Comparison of ENCODE assay signal across 31 mouse cellular contexts in the genomic region with DNA sequence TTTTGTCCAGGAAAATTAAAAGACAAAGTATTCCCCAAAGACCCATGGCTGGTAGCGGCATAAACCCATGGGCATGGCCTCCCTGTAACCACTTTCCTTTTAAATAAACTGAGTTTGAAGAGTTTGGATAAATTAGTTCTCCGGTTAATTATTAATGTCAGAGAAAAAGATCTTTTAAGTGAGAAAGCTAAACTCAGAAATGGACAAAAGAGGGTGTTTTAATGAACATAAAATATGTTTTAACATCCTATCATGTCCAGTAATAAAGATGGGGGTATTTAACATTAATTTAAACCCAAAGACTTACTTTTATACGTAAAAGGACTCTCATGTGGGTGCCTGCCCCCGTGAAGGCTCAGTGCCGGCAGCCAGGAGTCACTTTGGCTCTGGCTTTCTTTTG. TPM values are rescaled to one million over a fixed set of nuclear protein-coding genes. Genes with fewer than 3 reads are reported as not detected.
DNase-seq lines count a peak whose midpoint lies in the region; ATAC-seq and TF ChIP-seq lines count a peak whose summit lies in the region.
"Had no signal": no experiment of that assay in that cellular context is flagged by ENCODE, and none has a peak within 500 bp of the region (broad histone marks: within the 10 kb centered on the region; RNA-seq: fewer than 3 reads in every experiment).

Gene Hc, minus strand, starts transcription at position 101 of the 400 bp plus-strand sequence.

- H3K4me1 ChIP-seq in lung, adult 2 months (ENCODE audit: control insufficient read depth, insufficient read depth, low read length), result no peaks in the 10 kb centered on the region
- H3K4me1 ChIP-seq in liver, embryonic 12.5 days, result no peaks in the 10 kb centered on the region
- peaks cover 5% of the 10 kb centered on the region; the same call in 1 of the 2 replicates for H3K4me1 ChIP-seq in liver, postnatal 0 days (ENCODE audit: insufficient read depth)
- H3K4me1 ChIP-seq in hindbrain, embryonic 12.5 days, result no peaks in the 10 kb centered on the region
- H3K4me1 ChIP-seq: embryonic facial prominence, embryonic 10.5 days; embryonic facial prominence, embryonic 15.5 days; hindbrain, embryonic 13.5 days; limb, embryonic 10.5 days; limb, embryonic 15.5 days; neural tube, embryonic 15.5 days; stomach, embryonic 15.5 days had no signal

- no peaks in the 10 kb centered on the region for H3K36me3 ChIP-seq in liver, embryonic 12.5 days
- no peaks in the 10 kb centered on the region for H3K36me3 ChIP-seq in liver, postnatal 0 days (replicated peaks; ENCODE audit: insufficient read depth, low read length)
- H3K36me3 ChIP-seq in hindbrain, embryonic 12.5 days, result no peaks in the 10 kb centered on the region
- H3K36me3 ChIP-seq: embryonic facial prominence, embryonic 10.5 days; embryonic facial prominence, embryonic 15.5 days; G1E; hindbrain, embryonic 13.5 days; limb, embryonic 10.5 days; limb, embryonic 15.5 days; neural tube, embryonic 15.5 days; stomach, embryonic 15.5 days had no signal

- peak within 1 kb of the TSS; percentile 6; the same call in 1 of the 2 replicates for H3K4me2 ChIP-seq in liver, embryonic 12.5 days
- H3K4me2 ChIP-seq in liver, postnatal 0 days (ENCODE audit: low read depth, low read length), result peak within 1 kb of the TSS; percentile 59
- H3K4me2 ChIP-seq in hindbrain, embryonic 12.5 days (replicated peaks), result no peak within 1 kb of the TSS
- H3K4me2 ChIP-seq: embryonic facial prominence, embryonic 15.5 days; heart, embryonic 11.5 days; hindbrain, embryonic 13.5 days; limb, embryonic 15.5 days; neural tube, embryonic 15.5 days; stomach, embryonic 15.5 days had no signal

- DNase-seq in adrenal gland, postnatal 10 days, result no peak
- DNase-seq in adrenal gland, postnatal 36 days, result no peak
- DNase-seq in lung, adult 2 months, result no peak
- no peak for DNase-seq in lung, adult 18-20 months
- DNase-seq in liver, postnatal 0 days, result no peak
- DNase-seq: adrenal gland, adult 8-10 months; cerebellum, adult 2 months; cerebellum, postnatal 25 days; gastrocnemius, postnatal 14 days; heart, postnatal 36 days; kidney, adult 8-10 months; layer of hippocampus, postnatal 36 days; midbrain, embryonic 14.5 days; retina, postnatal 1 day; right cerebral cortex, postnatal 14 days; thymus, postnatal 14 days had no signal

- TF ChIP-seq POLR2A in lung, adult 2 months (IDR thresholded peaks at IDR 0.05; ENCODE audit: borderline replicate concordance, extremely low read depth, low read depth, low read length), result no peak

- H3K4me3 ChIP-seq in lung, adult 2 months (replicated peaks; ENCODE audit: extremely low read depth, low read depth, low read length), result peak within 1 kb of the TSS; percentile 53
- peak within 1 kb of the TSS; percentile 10 for H3K4me3 ChIP-seq in liver, embryonic 12.5 days
- peak within 1 kb of the TSS; percentile 34 for H3K4me3 ChIP-seq in liver, postnatal 0 days (ENCODE audit: low read depth, low read length)
- no peak within 1 kb of the TSS for H3K4me3 ChIP-seq in hindbrain, embryonic 12.5 days
- H3K4me3 ChIP-seq: embryonic facial prominence, embryonic 10.5 days; embryonic facial prominence, embryonic 15.5 days; hindbrain, embryonic 13.5 days; limb, embryonic 10.5 days; limb, embryonic 15.5 days; neural tube, embryonic 15.5 days; stomach, embryonic 15.5 days had no signal

- H3K9ac ChIP-seq in liver, embryonic 12.5 days, result no peak within 1 kb of the TSS
- peak within 1 kb of the TSS; percentile 48 for H3K9ac ChIP-seq in liver, postnatal 0 days (replicated peaks)
- H3K9ac ChIP-seq in hindbrain, embryonic 12.5 days, result no peak within 1 kb of the TSS
- H3K9ac ChIP-seq: embryonic facial prominence, embryonic 15.5 days; hindbrain, embryonic 13.5 days; limb, embryonic 15.5 days; neural tube, embryonic 15.5 days; stomach, embryonic 15.5 days had no signal

- TF ChIP-seq CTCF in lung, adult 2 months (IDR thresholded peaks at IDR 0.05; ENCODE audit: insufficient read depth, low read length), result no peak
- TF ChIP-seq CTCF in liver, postnatal 0 days (IDR thresholded peaks at IDR 0.05; ENCODE audit: low read depth), result no peak

- no peaks in the 10 kb centered on the region for H3K9me3 ChIP-seq in liver, embryonic 12.5 days (replicated peaks)
- H3K9me3 ChIP-seq in liver, postnatal 0 days (ENCODE audit: low read length), result no peaks in the 10 kb centered on the region
- no peaks in the 10 kb centered on the region for H3K9me3 ChIP-seq in hindbrain, embryonic 12.5 days (replicated peaks)
- H3K9me3 ChIP-seq: embryonic facial prominence, embryonic 10.5 days; embryonic facial prominence, embryonic 15.5 days; G1E; hindbrain, embryonic 13.5 days; limb, embryonic 10.5 days; limb, embryonic 15.5 days; neural tube, embryonic 15.5 days; stomach, embryonic 15.5 days had no signal

- 52% methylated on average over 5 of the region's 5 CpGs for WGBS in lung, adult 2 months
- WGBS in liver, embryonic 12.5 days (ENCODE audit: insufficient replicate concordance), result 61% methylated on average over 5 of the region's 5 CpGs
- WGBS in liver, postnatal 0 days (ENCODE audit: insufficient replicate concordance), result 61% methylated on average over 5 of the region's 5 CpGs
- WGBS in hindbrain, embryonic 12.5 days, result 90% methylated on average over 5 of the region's 5 CpGs

- no peak for ATAC-seq in liver, embryonic 12.5 days
- ATAC-seq in liver, postnatal 0 days, result no peak
- no peak for ATAC-seq in hindbrain, embryonic 12.5 days (ENCODE audit: low FRiP score)
- ATAC-seq: forebrain, embryonic 14.5 days; intestine, embryonic 16.5 days had no signal

- H3K27me3 ChIP-seq in liver, embryonic 12.5 days (replicated peaks), result no peaks in the 10 kb centered on the region
- no peaks in the 10 kb centered on the region for H3K27me3 ChIP-seq in liver, postnatal 0 days (ENCODE audit: insufficient read depth, low read length)
- no peaks in the 10 kb centered on the region for H3K27me3 ChIP-seq in hindbrain, embryonic 12.5 days
- H3K27me3 ChIP-seq: embryonic facial prominence, embryonic 15.5 days; hindbrain, embryonic 13.5 days; limb, embryonic 15.5 days; neural tube, embryonic 15.5 days; stomach, embryonic 15.5 days had no signal

- no peak within 1 kb of the TSS for H3K27ac ChIP-seq in liver, embryonic 12.5 days
- H3K27ac ChIP-seq in liver, postnatal 0 days (ENCODE audit: low read depth), result peak within 1 kb of the TSS; percentile 76
- no peak within 1 kb of the TSS for H3K27ac ChIP-seq in hindbrain, embryonic 12.5 days
- H3K27ac ChIP-seq: embryonic facial prominence, embryonic 10.5 days; embryonic facial prominence, embryonic 15.5 days; hindbrain, embryonic 13.5 days; kidney, postnatal 0 days; limb, embryonic 10.5 days; limb, embryonic 15.5 days; neural tube, embryonic 15.5 days; stomach, embryonic 15.5 days had no signal

- no peak for TF ChIP-seq EP300 in liver, postnatal 0 days (IDR thresholded peaks at IDR 0.05; ENCODE audit: low read depth)

RNA-seq across cellular contexts. Expression of gene Hc, which starts in this region (rescaled TPM):
- total RNA-seq in adrenal gland, postnatal 10 days (2021), result 10 to 100 TPM; 36.3 to 64.6 TPM
- under 1 TPM in 1 of 2 experiments, not detected in 1; 0.83 TPM for total RNA-seq in adrenal gland, postnatal 36 days (2021)
- 106 and 168 TPM in 2 replicates for polyA plus RNA-seq in lung, adult 2 months (2012; rRNA removed)
- polyA plus RNA-seq in liver, embryonic 12.5 days (2016; fragmentation: Nextera tagmentation; extraction: Ambion mirVana), result 14.2 and 16.0 TPM in 2 replicates
- polyA plus RNA-seq in liver, postnatal 0 days (2015; fragmentation: Nextera tagmentation; extraction: Ambion mirVana), result 81.0 and 82.7 TPM in 2 replicates
- polyA plus RNA-seq in hindbrain, embryonic 12.5 days (2016; fragmentation: Nextera tagmentation; extraction: Ambion mirVana), result 0.14 TPM in 1 of 2 replicates, not detected in the other
- total RNA-seq: gastrocnemius, postnatal 14 days; granulocyte monocyte progenitor cell, adult 5-6 weeks; heart, postnatal 36 days; layer of hippocampus, postnatal 36 days had no signal
- polyA plus RNA-seq: embryonic facial prominence, embryonic 15.5 days; G1E; limb, embryonic 10.5 days had no signal

Comparison
In these comparisons a context has a peak if more than half of its experiments do, and no peak if none do; other contexts are left out.
1. RNA of gene Hc (total RNA-seq): 36.3 to 64.6 TPM in adrenal gland, postnatal 10 days; 0.83 TPM in adrenal gland, postnatal 36 days; every median in the first group is over 10 times any median in the second.
2. RNA of gene Hc (polyA plus RNA-seq): 106 to 168 TPM in lung, adult 2 months, 81.0 to 82.7 TPM in liver, postnatal 0 days and 14.2 to 16.0 TPM in liver, embryonic 12.5 days; 0.14 TPM in hindbrain, embryonic 12.5 days; every median in the first group is over 10 times any median in the second.